Mouse (Mus musculus): ENCODE measurements around the gene Appbp2. TPM values are rescaled to one million over a fixed set of nuclear protein-coding genes. Genes with fewer than 3 reads are reported as not detected.
A peak's percentile ranks its signal among the peaks of the same experiment; 100 is the strongest.

Appbp2 gene
- polyA plus RNA-seq, 1 experiment: 8.5 TPM

GRCm38 (mm10) chr11:85138776-85139474 is 96.0 kb downstream of the Appbp2 start:
- H3K4me3 ChIP-seq (replicated peaks; ENCODE audit: control insufficient read depth, low read depth, low read length): peak overlapping the region; percentile 99
- TF ChIP-seq CTCF (IDR thresholded peaks at IDR 0.05; ENCODE audit: control insufficient read depth, insufficient read depth, low read length): no peak
- TF ChIP-seq POLR2A (IDR thresholded peaks at IDR 0.05; ENCODE audit: borderline replicate concordance, control insufficient read depth, low read depth, low read length): no peak
- 6% methylated on average over 17 of the region's 17 CpGs for WGBS
- H3K4me1 ChIP-seq (ENCODE audit: control insufficient read depth, insufficient read depth, low read length): no peaks in the 10 kb centered on the region; the same call in 1 of the 2 replicates
- H3K27ac ChIP-seq (ENCODE audit: control insufficient read depth, insufficient read depth, low read depth, low read length, poor library complexity): peak overlapping the region; percentile 91

Other genes starting within 250 kb of the Appbp2 start
- 54.3 and 64.0 TPM in 2 replicates for gene Usp32, start 95.0 kb downstream of the Appbp2 start, polyA plus RNA-seq (2011; ENCODE audit: insufficient read depth, insufficient read length, low replicate concordance, missing spikeins)
- not detected in 2 replicates for gene 1700125H20Rik, start 64.7 kb downstream of the Appbp2 start, polyA plus RNA-seq (2011; ENCODE audit: insufficient read depth, insufficient read length, low replicate concordance, missing spikeins)
- gene Ppm1d, start 76.1 kb upstream of the Appbp2 start, polyA plus RNA-seq (2011; ENCODE audit: insufficient read depth, insufficient read length, low replicate concordance, missing spikeins): 23.8 and 27.4 TPM in 2 replicates
- 19.5 and 21.1 TPM in 2 replicates for gene Bcas3, start 118.0 kb upstream of the Appbp2 start, polyA plus RNA-seq (2011; ENCODE audit: insufficient read depth, insufficient read length, low replicate concordance, missing spikeins)

All from bone marrow, adult 2 months (tissue).